Mouse (Mus musculus) G1E (cell line): ENCODE data around the gene Olfr212.

Source experiments
- CTCF ChIP-seq: IDR thresholded peaks from 2 replicates; pipeline ENCODE4 v1.5.1; 2012; ENCODE audit warnings: low read depth, low read length, inconsistent platforms, mixed read lengths
- GATA1 ChIP-seq: IDR thresholded peaks from 2 replicates; pipeline ENCODE4 v1.6.1; 2012; ENCODE audit warnings: borderline replicate concordance, low read length, inconsistent platforms, mixed read lengths
- GATA2 ChIP-seq: IDR thresholded peaks from 2 replicates; pipeline ENCODE4 v1.6.1; 2012; ENCODE audit warnings: low read depth, low read length, inconsistent platforms, borderline replicate concordance
- POLR2AphosphoS5 ChIP-seq: IDR thresholded peaks from 2 replicates; pipeline ENCODE4 v1.6.1; 2012; ENCODE audit warnings: low read depth, low read length, inconsistent platforms; ENCODE audit not compliant: insufficient replicate concordance
- TAL1 ChIP-seq: conservative IDR thresholded peaks from 2 replicates; pipeline ENCODE4 v1.6.1; 2012; ENCODE audit warnings: low read depth, low read length, inconsistent platforms, mixed read lengths

DNA sequence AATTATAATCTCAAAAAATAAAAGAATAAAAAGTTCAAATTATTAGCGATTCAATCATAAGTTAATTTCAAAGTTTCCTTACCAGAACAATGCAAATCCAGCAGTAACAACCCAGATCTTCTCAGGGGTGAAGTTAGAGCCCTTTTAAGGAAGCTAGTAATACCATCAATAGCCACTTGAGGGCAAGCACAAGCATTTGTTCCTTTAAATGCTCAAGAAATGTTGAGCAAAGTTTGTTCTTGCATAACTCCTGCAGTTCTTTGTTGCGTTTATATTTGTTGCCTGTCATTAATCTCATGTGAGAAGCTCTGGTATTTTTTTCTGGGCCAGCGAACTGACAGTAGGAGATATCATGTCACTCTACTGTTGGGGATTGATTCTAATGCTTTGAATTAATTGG, 38.2 kb upstream of the Olfr212 start:
- TF ChIP-seq GATA1 (no peak), CTCF (no peak; the same call in 1 of the 2 replicates), POLR2AphosphoS5 (no peak), TAL1 (no peak), GATA2 (no peak)
